Mouse (Mus musculus) thymus, postnatal 0 days (tissue): ENCODE measurements around the gene Grb2. TPM values are rescaled to one million over a fixed set of nuclear protein-coding genes. Genes with fewer than 3 reads are reported as not detected.
A peak's percentile ranks its signal among the peaks of the same experiment; 100 is the strongest.

Source experiments
- DNase-seq: peaks from one replicate; pipeline ENCODE4 v3.0.0-alpha.2; 2015; ENCODE audit warnings: low spot score
- polyA plus RNA-seq: library from polyadenylated mRNA; unstranded; fragments of >200 nt; fragmentation: Nextera tagmentation; extraction: Ambion mirVana; gene quantifications from 2 replicates; pipeline ENCODE4 v1.2.1, GENCODE M21; 2015

Grb2 gene
- polyA plus RNA-seq, 1 experiment from 2014 or later = 143 TPM

DNA sequence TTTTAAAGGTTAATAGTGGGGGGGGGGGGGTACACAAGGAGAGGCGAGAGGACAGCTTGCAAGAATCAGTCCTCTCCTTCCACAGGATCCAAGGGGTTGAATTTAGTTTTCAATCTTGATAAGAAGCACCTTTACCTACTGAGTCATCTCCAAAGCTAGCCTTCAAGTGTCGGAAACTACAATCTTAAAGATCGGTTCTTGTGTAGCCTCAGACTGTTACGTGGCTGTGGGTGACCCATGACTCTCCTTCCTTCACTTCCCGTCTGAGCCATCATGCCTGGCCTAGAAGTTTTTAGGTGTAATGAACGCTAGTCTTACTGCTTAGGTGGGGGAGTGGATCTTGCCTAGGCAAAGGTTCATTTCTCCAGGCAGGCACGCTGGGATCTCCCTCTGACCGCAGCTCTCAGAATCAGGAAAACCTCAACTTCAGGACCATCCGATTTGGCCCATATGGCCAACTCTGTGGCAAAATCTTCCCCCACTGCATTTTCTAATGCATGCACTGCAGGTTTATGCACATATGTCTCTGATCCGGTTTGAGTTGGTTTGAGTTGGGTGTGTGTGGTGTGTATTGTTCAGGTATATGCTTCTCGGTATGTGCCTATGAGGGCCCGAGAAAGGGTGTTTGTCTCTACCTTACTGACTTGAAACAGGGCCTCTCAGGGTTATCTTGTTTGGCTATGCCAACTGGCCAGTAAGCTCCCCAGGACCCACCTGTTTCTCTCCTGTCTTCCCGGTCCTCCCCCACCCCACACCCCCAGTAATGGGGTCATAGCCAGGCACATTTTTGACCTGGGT is 78.5 kb downstream of the Grb2 start:
- no peak for DNase-seq

DNA sequence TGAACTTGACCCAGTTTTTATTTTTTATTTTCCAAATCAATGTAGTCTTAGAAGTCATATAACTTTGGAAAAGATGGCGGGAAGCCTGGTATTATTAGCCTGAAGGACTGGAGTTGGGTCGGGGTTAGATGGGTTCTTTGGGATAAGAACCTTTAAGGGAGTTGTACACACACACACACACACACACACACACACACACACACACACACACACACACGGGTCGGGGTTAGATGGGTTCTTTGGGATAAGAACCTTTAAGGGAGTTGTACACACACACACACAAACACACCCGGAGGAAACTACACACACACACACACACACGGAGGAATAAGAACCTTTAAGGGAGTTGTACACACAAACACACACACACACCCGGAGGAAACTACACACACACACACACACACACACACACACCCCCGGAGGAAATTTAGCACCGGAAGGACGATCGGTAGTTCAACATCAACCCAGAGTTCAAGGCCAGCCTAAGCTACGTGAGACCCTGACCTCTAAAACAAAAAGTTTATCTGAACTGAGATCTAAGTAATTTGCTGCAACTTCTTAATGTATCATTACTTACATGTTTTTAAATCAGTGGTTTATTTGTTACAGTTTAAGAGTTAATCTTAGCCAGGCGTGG is 79.8 kb downstream of the Grb2 start:
- no peak for DNase-seq

DNA sequence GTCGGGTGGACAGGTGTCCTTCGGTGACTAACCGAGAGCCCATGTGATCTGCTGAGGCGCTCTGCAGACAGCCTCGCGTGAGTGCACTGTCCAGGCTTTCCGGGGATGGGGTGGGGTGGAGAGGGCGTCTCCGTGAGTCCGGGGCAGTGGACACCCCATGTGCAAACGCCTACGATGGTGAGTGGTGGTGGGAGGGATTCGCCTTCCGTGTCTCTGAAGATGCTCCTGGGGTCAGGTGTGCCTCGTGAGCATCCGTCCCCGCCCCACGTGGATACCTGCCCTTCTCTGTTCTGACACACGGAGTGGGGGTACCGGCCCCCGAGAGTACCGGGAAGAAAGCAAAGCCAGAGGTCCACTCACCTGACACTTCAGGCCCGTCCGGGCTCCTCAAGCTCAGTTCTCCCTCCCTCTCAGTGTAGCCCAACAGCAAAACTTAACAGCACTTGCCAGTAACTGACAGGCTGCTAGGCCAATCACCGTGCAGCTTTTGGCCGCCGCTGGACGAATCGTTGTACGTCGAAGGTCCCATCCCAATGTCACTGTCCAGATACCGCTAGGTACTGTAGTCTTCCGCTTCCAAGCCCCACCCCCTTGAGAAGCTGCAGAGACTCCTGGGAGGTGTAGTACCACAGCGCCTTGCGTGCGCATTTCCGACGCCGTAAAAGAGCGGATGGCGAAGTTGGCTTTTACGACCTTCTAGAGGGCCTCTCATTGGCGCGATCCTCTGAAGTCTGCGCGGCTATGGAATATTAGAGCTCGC is 80.5 kb downstream of the Grb2 start, which contains the start of gene Slc25a19:
Slc25a19 (minus strand) TSS at position 591 of the 760 bp plus-strand sequence.
- DNase-seq = peak; percentile 98

DNA sequence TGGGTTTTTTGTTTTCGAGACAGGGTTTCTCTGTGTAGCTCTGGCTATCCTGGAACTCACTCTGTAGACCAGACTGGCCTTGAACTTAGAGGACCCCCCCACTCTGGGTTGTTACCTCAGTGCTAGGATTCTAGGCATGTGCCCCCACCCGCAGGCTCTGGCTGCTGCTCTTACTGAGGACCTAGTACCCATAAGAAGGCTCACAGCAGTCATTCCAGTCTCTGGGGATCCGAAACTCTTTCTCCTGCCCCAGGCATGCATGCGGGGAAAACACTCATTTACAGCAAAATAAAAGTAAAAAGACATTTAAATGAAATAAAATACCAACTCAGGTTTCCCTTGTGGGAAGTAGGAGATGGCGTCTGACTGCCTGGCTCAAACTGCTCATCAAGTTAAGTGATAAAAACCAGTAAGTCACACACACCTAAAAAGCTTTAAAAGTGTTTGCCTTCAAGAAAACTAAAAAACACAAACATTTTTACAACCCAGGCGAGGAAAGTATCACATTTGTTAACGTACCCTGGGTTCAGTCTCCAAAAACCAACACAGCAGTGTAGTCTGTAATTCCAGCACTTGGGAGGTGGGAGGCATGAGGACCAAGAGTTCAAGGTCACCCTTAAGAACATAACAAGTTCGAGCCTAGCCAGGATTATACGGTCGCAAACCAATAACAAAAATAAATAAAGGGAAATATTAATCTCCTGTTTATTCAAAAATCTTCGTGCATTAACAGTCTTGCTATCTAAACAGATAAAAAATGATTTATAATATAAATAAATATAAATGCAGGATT is 81.4 kb downstream of the Grb2 start:
- DNase-seq = no peak

DNA sequence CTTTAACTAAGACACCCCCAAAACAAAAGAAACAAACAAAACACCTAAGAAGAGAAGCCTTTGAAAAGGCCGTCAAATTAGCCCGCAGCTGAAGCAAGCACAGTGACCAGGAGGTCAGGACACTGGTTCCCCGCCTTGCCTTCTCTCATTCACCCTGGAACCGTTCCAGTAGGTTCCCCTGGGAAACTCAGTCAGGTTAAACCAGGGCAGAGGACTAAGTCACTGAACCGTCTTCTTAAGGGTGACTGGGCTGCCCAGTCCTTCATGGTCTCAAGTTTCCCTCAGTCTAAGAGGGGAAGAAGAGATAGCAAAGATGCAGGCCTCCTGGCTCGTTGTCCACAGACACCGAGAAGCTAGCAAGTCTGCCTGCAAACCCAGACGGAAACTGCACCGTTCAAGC is 82.5 kb downstream of the Grb2 start:
- DNase-seq = no peak

DNA sequence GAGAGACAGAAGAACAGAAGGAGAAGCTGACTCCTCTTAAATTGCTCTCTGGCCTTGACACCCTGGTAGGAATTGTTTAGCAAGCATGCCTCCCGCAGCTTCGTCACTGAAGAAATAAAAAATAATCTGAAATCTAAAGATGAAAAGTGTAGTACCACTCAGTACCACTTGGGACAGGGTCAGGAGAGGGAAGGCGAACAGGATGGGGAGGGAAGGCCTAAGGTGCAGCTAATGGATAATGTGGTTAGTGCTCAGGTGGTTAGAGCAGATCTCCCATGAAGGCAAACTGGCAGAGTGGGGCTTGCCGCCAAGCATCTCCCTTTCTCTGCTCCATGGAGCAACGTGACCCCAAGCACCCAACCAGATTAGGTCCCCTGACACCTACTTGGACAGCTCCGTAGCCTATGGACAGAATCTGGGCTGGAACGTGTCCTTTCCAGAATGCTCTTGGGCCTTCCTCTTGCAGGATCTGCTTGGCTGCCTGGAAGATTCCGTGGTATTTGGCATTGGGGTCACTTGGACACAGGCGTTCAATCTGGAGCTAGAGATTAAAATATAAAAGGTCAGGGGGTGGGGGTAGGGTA is 84.8 kb downstream of the Grb2 start:
- DNase-seq = no peak

DNA sequence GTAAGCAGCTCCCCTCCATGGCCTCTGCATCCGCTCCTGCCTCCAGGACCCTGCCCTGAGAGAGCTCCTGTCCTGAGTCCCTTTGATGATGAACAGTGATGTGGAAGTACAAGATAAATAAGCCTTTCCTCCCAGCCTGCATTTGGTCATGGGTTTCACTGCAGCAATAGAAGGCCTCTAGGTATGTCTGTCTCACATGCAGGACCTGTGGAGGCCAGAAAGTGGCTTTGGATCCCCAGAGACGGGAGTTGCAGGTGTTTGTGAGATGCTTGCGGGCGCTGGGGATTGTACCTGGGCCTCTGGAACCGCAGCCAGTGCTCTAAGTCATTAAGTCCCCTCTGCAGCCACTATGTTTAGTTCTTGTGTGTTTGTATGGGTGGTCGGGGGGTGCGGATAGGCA is 88.4 kb downstream of the Grb2 start:
- no peak for DNase-seq

DNA sequence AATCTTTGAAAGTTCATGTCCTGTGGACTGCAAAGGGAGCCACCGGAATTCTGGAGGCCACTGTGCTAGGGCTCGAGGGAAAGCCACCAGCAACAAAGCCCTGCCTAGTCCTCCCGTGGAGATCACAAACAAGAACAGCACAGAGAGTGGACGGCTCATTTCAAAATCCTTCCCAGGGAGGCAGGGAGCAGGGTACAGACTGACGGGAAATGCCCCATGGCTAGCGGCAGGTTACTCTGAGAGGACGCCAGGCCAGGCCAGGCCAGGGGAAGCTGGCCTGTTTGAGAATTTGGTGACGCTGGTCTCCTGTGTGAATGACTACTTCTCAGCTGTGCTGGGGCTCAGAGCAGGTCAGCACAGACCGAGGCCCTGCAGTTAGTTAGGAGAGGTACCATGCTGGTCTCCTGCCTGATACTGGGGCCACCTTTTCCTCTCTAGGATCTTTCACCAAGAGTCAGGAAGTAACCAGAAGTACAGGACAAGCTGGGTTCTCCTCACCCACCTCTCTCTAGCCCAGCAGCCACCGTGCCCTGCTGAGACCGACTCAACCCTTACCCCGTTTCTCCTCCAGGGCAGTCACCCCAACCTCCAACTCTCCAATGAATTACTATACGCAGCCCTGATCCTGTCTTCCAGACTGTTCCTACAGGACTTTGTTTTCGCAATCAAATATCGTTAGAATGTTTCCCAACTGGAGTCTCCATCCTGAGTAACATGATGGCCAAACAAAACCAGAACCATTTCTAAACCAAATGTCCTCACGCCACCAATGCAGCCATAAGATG is 89.5 kb downstream of the Grb2 start:
- DNase-seq = no peak

DNA sequence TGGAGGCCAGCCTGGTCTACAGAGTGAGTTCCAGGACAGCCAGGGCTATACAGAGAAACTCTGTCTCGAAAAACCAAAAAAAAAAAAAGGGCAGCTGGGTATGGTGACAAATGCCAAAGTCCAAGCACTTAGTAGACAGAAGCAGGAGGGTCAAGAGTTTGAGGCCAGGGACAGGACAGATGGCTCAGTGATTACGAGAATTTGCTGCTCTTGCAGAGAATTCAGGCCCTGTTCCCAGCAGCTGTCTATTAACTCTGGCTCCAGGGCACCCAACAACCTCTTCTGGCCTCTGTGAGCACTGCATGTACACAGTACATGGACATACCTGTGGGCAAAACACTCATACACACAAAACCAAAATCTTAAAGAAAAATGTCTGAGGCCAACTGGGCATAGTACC is 90.4 kb downstream of the Grb2 start:
- no peak for DNase-seq

DNA sequence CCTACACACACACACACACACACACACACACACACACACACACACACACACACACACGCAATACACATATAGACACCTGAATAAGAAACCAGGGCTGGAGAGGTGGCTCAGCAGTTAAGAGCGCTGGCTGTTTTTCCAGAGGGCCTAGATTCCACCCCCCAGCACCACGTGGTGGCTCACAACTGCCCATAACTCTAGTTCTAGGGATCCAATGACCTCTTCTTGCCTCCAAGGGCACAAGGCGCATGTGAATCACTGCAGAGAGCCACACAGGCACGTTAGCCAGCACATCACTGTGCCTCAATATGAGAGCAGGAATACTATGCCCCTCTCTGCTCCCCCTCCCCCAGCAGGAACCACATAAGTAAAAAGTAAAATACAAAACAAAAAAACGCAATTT is 91.5 kb downstream of the Grb2 start:
- no peak for DNase-seq

DNA sequence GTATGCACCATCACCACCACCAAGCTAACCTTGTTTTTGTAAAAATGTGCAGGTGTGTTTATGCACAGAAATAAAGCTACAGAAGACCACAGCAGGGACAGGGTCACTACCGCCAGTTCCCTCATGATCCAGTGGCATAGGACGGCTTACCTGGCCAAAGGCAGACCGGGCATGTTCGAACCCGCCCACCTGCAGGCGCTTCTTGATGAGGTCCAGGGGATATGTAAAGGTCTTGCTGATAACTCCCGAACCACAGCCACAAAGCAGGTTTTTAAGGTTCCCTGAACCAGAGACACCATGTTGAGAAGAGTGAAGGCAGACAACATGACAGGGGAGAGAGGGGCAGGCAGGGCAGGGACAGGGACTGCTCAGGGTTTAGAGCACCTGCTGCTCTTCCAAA is 92.0 kb downstream of the Grb2 start:
- no peak for DNase-seq

DNA sequence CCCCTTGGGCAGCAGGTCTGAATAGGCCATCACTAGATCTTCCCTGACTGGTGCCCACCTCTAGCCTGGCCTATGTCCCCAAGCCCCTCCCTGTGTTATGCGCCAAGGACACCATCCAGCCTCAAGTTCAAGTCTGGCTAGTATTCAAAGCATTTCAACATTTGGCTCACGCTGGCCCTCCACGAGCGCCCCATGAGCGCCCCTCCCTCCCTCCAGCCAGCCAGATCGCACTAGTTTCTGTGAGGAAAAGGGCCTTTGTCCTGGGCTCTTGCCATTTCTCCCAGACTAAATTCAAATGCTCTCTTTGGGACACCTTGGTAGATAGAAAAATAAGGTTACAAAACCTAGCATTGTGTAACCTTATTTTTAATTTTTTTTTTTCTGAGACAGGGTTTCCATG is 92.5 kb downstream of the Grb2 start:
- no peak for DNase-seq

DNA sequence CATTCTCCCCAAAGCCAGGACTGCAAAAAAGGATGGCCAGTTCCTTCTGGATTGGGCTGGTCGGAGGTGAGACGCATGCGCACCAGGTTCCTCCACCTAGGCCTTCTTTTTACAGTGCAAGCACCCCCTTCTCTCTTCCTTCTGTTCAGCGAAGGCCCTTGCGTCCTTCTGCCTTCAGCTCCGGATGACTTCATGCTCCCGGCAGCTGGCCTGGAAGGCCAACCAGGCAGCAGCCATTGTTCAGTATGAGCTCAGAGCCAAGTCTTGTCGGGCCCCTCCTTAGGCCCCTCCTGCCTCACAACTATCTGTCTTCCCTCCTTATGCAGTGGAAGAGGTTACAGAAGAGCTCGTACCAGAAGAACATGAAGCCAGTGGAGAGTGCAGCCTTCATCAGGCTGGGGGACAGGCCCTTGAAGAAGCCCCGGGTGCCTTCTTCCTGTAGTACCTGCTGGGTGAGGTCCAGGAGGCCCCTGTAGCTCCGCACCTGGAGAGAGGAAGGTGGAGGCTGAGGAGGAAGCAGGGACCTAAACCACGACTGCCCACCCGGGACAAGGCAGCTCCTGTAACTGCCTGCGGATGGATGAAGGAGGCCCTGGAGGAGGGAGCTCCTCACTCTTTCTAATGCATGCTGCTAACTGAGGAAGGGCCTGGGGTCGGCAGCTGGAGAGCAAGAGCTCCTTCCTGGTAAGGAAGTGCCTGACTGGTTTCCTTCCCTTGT is 93.1 kb downstream of the Grb2 start:
- no peak for DNase-seq

DNA sequence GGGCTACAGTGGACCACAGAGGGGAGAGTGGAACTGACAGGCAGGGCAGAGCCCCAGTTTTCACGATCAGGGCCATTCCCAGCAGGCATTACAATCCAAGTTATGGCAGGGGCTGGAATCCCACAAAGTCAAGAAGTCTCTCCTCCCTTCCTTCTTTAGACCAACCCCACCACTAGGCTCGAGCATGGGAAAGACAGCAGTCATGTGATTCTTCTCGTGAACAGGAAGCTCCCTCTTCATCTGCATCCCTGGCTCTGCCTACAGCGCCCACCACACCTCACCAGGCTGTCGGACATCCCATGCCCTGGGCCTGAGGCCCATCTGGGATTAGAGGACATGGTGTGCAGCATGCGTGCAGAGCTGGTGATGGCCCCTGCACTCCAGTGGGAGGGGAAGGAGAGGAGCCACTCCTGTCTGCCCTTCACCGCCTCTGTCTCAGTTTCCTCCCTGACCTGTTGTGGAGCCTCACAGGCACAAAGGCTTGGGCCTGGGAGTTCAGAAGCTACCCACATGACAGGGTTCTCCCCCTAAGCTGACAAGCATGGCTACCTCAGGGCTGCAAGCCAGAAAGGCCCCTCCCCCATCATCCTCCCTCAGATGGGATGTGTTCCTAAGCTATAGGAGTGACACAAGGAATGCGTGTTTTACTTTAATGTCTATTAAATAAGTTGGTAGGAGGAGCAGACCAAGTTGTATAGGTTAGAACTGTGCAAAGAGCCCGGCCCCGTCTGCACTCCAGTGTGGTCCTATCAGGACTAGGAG is 93.9 kb downstream of the Grb2 start:
- no peak for DNase-seq

DNA sequence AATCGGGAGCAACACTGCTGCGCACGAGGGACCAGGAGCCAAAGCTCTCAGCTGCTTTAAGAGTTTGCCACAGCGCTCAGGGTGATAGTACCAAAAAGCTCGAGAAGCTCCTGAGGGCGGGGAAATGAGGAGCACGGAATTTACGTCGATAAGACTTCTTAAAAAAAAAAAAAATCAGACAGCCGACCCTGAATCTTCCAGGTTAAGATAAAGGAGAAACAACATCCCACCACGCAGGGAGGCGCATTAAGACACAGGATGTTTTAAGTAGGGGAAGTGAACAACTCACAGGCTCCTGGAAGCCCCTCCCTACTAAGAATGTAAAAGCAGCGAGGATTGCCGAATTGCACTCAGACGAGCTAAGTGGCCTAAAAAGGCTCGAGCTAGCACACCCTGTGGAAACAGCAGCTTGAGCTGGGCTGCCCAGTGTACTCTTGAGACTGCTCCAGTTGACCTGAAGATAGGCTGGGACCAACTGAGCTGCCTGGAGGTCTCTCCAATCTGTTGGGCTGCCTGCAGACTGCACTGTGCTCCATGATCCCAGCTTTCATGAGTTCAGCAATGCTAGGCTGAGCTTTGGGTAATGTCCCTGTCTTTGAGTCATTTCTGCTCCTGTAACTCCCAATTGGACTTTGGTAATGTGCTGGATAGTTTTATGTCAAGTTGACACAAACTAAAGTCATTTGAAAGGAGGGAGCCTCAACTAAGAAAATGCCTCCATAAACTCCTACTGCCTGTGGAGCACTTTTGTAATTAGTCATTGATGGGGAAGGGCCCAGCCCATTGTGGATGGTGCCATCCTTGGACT is 95.1 kb downstream of the Grb2 start:
- peak; percentile 67 for DNase-seq

DNA sequence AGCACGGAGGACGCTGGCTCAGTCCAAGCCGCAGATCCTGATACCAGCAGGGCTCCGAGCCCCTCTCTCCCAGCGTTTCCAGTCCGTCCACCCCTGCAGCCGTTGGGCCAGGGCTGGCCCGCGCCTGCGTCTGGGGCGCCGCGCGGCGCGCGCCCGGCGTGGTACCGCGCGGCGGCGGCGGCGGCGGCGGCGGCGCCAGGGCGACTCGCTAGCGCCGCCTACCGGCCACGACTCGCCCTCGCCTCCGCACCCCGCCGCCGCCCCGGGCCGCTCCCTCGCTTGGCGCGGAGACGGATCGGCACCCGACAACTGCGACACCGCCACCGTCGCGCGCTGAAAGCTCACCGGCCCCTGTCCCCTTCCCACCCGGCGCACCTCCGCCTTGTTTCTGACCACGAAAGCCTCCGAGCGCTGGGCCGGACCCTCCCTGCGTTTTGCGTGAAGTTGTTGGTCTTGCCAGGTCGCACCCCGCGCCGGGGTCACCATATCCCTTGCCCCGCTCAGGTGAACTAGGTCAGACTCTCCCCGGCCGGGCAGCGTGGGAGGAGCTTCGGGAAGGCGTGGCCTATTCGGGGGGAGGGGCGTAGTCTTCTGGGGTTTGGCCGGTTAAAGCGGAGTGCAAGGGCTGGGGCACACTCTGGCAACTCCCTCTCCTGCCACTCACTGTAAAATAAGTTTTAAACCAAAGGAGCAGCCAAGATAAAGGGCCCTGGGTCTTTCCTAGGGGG is 95.8 kb downstream of the Grb2 start, which contains the start of gene Mif4gd:
Mif4gd (minus strand) TSS at position 560 of the 728 bp plus-strand sequence.
- DNase-seq = peak; percentile 92

DNA sequence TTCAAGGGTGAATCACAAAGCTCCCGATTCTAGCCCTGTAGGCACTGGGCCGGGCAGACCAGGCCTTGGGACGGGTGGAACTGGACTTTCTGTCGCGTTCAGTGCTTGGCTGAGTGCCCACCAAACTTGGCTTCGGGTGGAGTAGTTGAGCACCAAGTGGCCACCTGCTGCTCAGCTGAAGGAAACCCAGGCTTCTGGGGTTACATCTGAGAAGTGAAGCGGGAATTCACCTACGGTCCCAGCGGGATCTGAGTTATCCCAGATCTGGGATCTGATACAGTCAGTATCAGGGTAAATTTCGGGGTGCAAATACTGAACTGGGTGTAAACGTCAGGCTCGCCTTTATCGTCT is 96.4 kb downstream of the Grb2 start:
- DNase-seq = no peak
